Mouse (Mus musculus) heart, embryonic 10.5 days (tissue): Measurements from ENCODE around the gene C1qc. TPM values are rescaled to one million over a fixed set of nuclear protein-coding genes. Genes with fewer than 3 reads are reported as not detected.
A peak's percentile ranks its signal among the peaks of the same experiment; 100 is the strongest.

Experiments
- DNase-seq: peaks from one replicate; pipeline ENCODE4 v3.0.0-alpha.2; 2017; ENCODE audit warnings: low spot score
- H3K27ac ChIP-seq: fragments of 300-500 bp; sonication (generic); 2 replicates; pipeline ENCODE4 v1.5.1; 2016; ENCODE audit warnings: mild to moderate bottlenecking
- H3K27me3 ChIP-seq: fragments of 300-500 bp; sonication (generic); 2 replicates; pipeline ENCODE4 v1.6.1; 2016; ENCODE audit warnings: mild to moderate bottlenecking; ENCODE audit not compliant: poor library complexity, insufficient read depth, severe bottlenecking
- H3K36me3 ChIP-seq: fragments of 300-500 bp; sonication (generic); 2 replicates; pipeline ENCODE4 v1.6.1; 2016; ENCODE audit warnings: mild to moderate bottlenecking, moderate library complexity
- H3K4me1 ChIP-seq: fragments of 300-500 bp; sonication (generic); 2 replicates; pipeline ENCODE4 v1.6.1; 2016; ENCODE audit warnings: mild to moderate bottlenecking
- H3K4me3 ChIP-seq: fragments of 300-500 bp; sonication (generic); 2 replicates; pipeline ENCODE4 v1.5.1; 2016; ENCODE audit warnings: mild to moderate bottlenecking, moderate library complexity
- H3K9me3 ChIP-seq: fragments of 300-500 bp; sonication (generic); 2 replicates; pipeline ENCODE4 v1.6.1; 2016; ENCODE audit warnings: mild to moderate bottlenecking, moderate library complexity
- WGBS: fragments of 180-500 bp; shearing (Covaris S2); methylation state at CpG from one replicate; pipeline ENCODE4 v1.1.7; 2016; 5-methylcytosine and 5-hydroxymethylcytosine counted together
- polyA plus RNA-seq: library from polyadenylated mRNA; unstranded; fragments of >200 nt; fragmentation: Nextera tagmentation; extraction: Ambion mirVana; gene quantifications from 2 replicates; pipeline ENCODE4 v1.2.1, GENCODE M21; 2016

C1qc gene
- 1.3 and 4.7 TPM in 2 replicates for polyA plus RNA-seq

- Histone ChIP-seq H3K9me3 (no peaks in the 10 kb centered on the region), H3K36me3 (no peaks in the 10 kb centered on the region), H3K27ac (no peak within 1 kb of the TSS), H3K4me1 (peaks cover 5% of the 10 kb centered on the region), H3K27me3 (peaks cover 93% of the 10 kb centered on the region), H3K4me3 (no peak within 1 kb of the TSS)
- 37% methylated on average over 5 of the region's 5 CpGs for WGBS
- no peak for DNase-seq
Measured at GRCm38 (mm10) chr4:136892811-136893210, at the start of gene C1qc. TSS of gene C1qc (minus strand) at chr4:136893065.

GRCm38 (mm10) chr4:136937935-136938334 is 45.1 kb upstream of the C1qc start:
- DNase-seq = no peak
- no peak overlapping the region for H3K27ac ChIP-seq
- H3K4me3 ChIP-seq = no peak overlapping the region
- no peaks in the 10 kb centered on the region for H3K36me3 ChIP-seq
- 72% methylated on average over 5 of the region's 5 CpGs for WGBS
- peaks cover 28% of the 10 kb centered on the region for H3K4me1 ChIP-seq
- H3K9me3 ChIP-seq = no peaks in the 10 kb centered on the region
- peaks cover 100% of the 10 kb centered on the region for H3K27me3 ChIP-seq

DNA sequence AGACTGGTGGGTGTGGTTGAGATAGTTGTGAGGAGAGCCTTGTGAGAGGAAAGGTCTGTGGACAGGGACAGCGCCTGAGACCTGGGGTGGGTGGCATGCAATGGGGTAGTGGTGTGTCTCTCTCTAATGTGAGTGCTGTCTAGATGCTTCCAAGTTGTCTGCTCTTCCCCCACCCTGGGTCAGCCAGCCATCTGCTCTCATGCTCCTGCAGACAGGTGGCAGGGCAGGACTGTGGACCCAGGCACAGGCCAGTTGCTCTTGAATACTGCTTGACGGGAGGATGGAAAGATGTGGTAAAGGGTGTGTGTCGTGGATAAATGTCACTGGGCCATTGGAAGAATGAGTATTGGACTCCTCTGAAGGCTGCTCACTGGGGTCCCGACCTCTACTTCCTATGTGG is 44.5 kb upstream of the C1qc start:
- Histone ChIP-seq H3K27me3 (peaks cover 100% of the 10 kb centered on the region), H3K9me3 (no peaks in the 10 kb centered on the region), H3K27ac (no peak overlapping the region), H3K4me3 (no peak overlapping the region), H3K4me1 (peaks cover 24% of the 10 kb centered on the region), H3K36me3 (no peaks in the 10 kb centered on the region)
- no peak for DNase-seq
- WGBS = 71% methylated on average over 4 of the region's 4 CpGs

DNA sequence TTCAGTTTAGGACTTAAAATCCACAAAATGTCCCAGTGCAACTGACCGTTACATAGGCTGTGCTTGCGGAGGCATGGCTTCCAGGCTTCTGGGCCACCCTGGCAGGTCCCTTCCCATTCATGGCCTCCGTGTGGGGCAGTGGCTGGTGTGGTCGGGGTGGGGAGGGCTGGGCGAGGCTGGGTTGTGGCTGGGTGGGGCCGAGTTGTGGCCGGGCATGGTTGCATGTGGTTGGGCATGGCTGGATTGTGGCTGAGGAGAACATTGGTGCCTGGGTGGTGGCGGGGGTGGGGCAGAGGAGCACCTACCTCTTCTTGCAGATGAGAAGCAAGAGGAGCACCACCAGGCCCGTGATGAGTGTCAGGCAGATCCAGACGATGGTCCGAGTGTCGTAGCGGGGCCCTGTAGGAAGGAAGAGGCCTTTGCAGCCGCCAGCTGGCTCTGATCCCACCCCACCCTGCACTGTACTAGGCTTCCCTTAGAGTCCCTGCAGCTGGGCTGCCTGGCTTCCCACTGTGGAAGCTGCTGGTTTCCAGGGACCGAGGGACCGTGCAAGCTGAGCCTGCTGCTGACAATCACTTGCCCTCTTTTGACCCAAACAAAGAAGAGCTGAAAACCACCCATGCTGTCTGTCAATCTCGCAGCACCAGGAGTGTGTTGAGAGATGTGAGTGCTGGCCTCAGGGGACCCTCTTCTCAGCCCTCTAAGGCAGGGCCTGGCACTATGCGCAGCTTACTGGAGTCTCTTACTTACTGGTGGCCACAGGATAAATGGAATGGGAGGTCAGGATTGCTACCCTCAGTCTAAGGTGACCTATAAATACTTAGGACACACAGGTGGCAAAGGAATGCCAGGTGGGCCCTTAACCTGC is 42.1 kb upstream of the C1qc start:
- Histone ChIP-seq H3K27me3 (peaks cover 100% of the 10 kb centered on the region), H3K4me1 (peaks cover 31% of the 10 kb centered on the region), H3K36me3 (no peaks in the 10 kb centered on the region), H3K4me3 (no peak overlapping the region), H3K9me3 (no peaks in the 10 kb centered on the region), H3K27ac (no peak overlapping the region)
- DNase-seq = no peak
- 41% methylated on average over 18 of the region's 18 CpGs for WGBS

DNA sequence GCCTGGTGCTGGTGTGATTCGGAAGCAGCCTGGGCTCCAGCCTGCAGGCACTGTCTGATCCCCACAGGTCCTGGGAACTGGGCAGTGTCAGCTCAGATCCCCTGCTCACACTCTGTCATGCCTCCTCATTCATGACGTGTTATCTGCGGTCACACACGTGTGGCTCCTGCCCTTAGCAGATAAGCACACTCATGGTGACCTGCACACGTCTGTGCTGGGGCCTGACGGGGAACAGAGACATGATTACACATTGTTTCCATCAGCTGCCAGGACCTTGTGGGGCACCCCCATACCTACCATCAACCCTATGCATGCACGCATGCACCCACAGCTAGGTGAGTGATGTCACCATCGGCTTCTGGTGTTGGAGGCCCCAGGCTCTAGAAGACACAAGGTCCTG is 37.6 kb upstream of the C1qc start:
- Histone ChIP-seq H3K27me3 (peaks cover 99% of the 10 kb centered on the region), H3K4me3 (no peak overlapping the region), H3K36me3 (no peaks in the 10 kb centered on the region), H3K9me3 (no peaks in the 10 kb centered on the region), H3K27ac (no peak overlapping the region), H3K4me1 (peaks cover 21% of the 10 kb centered on the region)
- DNase-seq = no peak
- WGBS = 66% methylated on average over 8 of the region's 8 CpGs

GRCm38 (mm10) chr4:136928928-136929327 is 36.1 kb upstream of the C1qc start:
- WGBS = 14% methylated on average over 5 of the region's 5 CpGs
- H3K27ac ChIP-seq = no peak overlapping the region

DNA sequence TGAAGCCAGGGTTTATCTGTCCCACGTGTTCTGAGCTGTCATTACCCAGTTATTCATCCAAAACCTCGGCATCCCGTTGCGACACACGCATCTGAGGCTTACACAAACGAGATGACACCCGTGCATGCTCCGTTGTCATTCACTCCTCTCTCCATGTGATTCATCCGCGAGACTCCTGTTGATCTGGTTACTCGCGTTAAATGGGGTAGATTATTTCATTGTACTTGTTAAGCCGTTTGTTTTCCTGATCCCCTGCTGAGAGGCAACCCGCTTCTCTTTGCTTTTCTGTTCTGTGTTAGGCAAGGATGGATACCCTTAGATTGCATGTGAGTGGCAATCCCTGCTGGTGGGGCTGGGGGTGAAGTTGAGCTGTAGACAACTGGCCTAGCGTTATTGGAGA is 32.9 kb upstream of the C1qc start:
- Histone ChIP-seq H3K9me3 (no peaks in the 10 kb centered on the region), H3K27ac (no peak overlapping the region), H3K4me3 (no peak overlapping the region), H3K4me1 (no peaks in the 10 kb centered on the region), H3K27me3 (peaks cover 94% of the 10 kb centered on the region), H3K36me3 (no peaks in the 10 kb centered on the region)
- DNase-seq = no peak
- 22% methylated on average over 15 of the region's 15 CpGs for WGBS

More at GRCm38 (mm10) chr4:136928928-136929327, 36.1 kb upstream of the C1qc start:
- DNase-seq = no peak
- Histone ChIP-seq H3K9me3 (no peaks in the 10 kb centered on the region), H3K27me3 (peaks cover 98% of the 10 kb centered on the region), H3K36me3 (no peaks in the 10 kb centered on the region), H3K4me1 (0 out of 2 replicates have a peak, but pooled peaks cover 8% of the 10 kb centered on the region), H3K4me3 (no peak overlapping the region)

- Histone ChIP-seq H3K36me3 (no peaks in the 10 kb centered on the region), H3K4me1 (no peaks in the 10 kb centered on the region), H3K4me3 (no peak overlapping the region), H3K27ac (no peak overlapping the region), H3K27me3 (peaks cover 90% of the 10 kb centered on the region), H3K9me3 (no peaks in the 10 kb centered on the region)
- 5% methylated on average over 6 of the region's 6 CpGs for WGBS
- peak; percentile 90 for DNase-seq
Measured at GRCm38 (mm10) chr4:136924529-136924928, 31.7 kb upstream of the C1qc start.

DNA sequence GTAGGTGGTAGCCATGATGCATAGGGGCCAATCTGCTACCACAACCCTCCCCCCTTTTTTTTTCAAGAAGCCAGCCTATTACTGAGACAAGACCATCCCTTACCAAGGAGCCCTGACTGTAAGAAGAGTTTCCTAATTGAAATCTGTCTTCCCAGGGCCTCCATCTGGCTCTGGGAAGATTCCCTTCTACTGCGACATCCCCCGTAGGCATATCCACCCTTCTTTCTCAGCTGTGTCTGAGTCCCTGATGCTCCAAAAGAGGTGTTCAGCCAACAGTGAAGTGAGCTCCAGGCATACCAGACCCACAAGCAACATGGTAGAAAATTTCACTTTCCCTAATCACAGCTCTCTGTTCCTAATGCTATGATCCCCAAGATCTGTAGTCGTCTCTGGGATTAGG is 26.7 kb upstream of the C1qc start:
- no peak for DNase-seq
- H3K4me3 ChIP-seq = no peak overlapping the region
- H3K27me3 ChIP-seq = peaks cover 85% of the 10 kb centered on the region
- H3K36me3 ChIP-seq = no peaks in the 10 kb centered on the region
- peaks cover 3% of the 10 kb centered on the region; the same call in 1 of the 2 replicates for H3K4me1 ChIP-seq
- no peaks in the 10 kb centered on the region for H3K9me3 ChIP-seq
- WGBS = 73% methylated on average over 3 of the region's 3 CpGs
- no peak overlapping the region for H3K27ac ChIP-seq

GRCm38 (mm10) chr4:136918834-136919233 is 26.0 kb upstream of the C1qc start:
- Histone ChIP-seq H3K4me3 (no peak overlapping the region), H3K27me3 (peaks cover 87% of the 10 kb centered on the region), H3K4me1 (peaks cover 7% of the 10 kb centered on the region; the same call in 1 of the 2 replicates), H3K36me3 (no peaks in the 10 kb centered on the region), H3K9me3 (no peaks in the 10 kb centered on the region), H3K27ac (no peak overlapping the region)
- WGBS = 79% methylated on average over 8 of the region's 8 CpGs
- no peak for DNase-seq

GRCm38 (mm10) chr4:136917165-136917524 is 24.3 kb upstream of the C1qc start:
- no peaks in the 10 kb centered on the region for H3K9me3 ChIP-seq
- 28% methylated on average over 7 of the region's 7 CpGs for WGBS
- H3K36me3 ChIP-seq = no peaks in the 10 kb centered on the region
- H3K4me3 ChIP-seq = no peak overlapping the region
- H3K27ac ChIP-seq = no peak overlapping the region
- peaks cover 86% of the 10 kb centered on the region for H3K27me3 ChIP-seq
- DNase-seq = no peak
- peaks cover 7% of the 10 kb centered on the region; the same call in 1 of the 2 replicates for H3K4me1 ChIP-seq

DNA sequence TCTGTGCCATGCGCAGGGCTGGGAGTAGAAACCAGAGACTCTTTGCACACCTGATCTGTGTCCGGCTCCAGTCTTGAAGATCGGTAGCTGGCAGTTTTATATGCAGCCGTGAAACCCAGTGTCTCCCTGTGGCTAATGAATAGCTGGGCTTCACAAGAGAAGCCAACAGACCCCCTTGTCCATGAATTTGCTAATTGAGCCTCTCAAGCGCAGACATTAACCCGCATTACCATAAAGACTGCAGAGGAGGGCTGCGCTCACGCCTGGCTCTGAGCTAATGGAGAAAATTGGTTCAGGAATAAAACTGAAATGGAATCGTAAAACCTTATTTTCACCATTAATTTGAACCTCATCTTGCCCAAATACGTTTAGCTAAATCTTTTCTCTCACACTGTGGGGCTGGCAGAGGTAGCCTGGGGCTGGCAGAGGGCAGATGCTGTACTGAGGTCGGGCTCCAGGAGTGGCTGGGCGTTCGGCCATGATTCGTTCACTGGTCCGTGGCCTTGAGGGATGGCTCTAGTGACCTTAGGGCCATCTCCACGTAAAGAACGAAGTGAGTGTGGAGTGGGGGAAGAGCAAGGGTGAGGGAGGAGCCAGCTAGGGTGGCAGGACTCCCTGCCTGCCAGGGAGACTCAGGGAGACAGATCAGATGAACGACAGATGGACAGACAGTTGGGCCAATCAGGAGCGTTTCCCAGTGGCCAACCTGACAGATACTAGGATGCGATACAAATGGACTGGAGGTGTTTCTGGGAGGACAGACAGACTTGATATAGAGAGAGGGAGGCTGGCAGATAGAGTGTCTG is 23.7 kb upstream of the C1qc start:
- no peak for DNase-seq
- 71% methylated on average over 20 of the region's 20 CpGs for WGBS
- peaks cover 86% of the 10 kb centered on the region for H3K27me3 ChIP-seq

GRCm38 (mm10) chr4:136912841-136913240 is 20.0 kb upstream of the C1qc start:
- no peak overlapping the region for H3K27ac ChIP-seq
- H3K4me3 ChIP-seq = no peak overlapping the region
- H3K27me3 ChIP-seq = peaks cover 91% of the 10 kb centered on the region
- WGBS = 13% methylated on average over 9 of the region's 9 CpGs
- no peak for DNase-seq
- no peaks in the 10 kb centered on the region for H3K36me3 ChIP-seq
- no peaks in the 10 kb centered on the region for H3K9me3 ChIP-seq
- H3K4me1 ChIP-seq = peaks cover 18% of the 10 kb centered on the region

More for the DNA sequence above, 23.7 kb upstream of the C1qc start:
- H3K27ac ChIP-seq = no peak overlapping the region
- H3K9me3 ChIP-seq = no peaks in the 10 kb centered on the region
- H3K4me3 ChIP-seq = no peak overlapping the region
- H3K4me1 ChIP-seq = peaks cover 11% of the 10 kb centered on the region; the same call in 1 of the 2 replicates
- no peaks in the 10 kb centered on the region for H3K36me3 ChIP-seq
